Mouse (Mus musculus) olfactory bulb, adult 2 months (tissue): ENCODE measurements around the gene Itpa.

Source experiments
- CTCF ChIP-seq: fragments of 200-500 bp; IDR thresholded peaks from 2 replicates; pipeline ENCODE4 v1.5.1; 2012; ENCODE audit warnings: low read depth, mild to moderate bottlenecking, low read length, moderate library complexity; ENCODE audit not compliant: insufficient read depth
- POLR2A ChIP-seq: fragments of 200-500 bp; IDR thresholded peaks from 2 replicates; pipeline ENCODE4 v1.6.1; 2012; ENCODE audit warnings: mild to moderate bottlenecking, low read depth, low read length, moderate library complexity; ENCODE audit not compliant: insufficient read depth

DNA sequence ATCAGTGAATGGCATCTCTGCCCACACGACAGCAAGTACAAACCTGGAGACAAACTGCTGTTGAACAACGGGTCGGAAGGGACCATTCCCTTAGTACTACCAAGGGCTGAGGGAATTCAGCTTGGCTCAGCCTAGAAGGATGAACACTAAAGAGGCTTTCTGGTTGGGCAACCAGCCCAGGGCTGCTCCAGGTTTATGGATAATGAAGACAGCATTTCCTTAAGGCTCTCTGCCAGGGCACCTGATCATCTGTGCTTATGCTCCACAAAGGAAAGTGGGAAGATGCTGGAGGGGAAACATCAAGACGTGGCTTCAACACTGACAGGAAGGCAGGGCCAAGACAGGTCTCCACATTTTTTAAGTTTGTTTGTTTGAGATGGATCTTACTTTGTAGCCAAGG, 57.0 kb downstream of the Itpa start:
- TF ChIP-seq POLR2A, result no peak
- TF ChIP-seq CTCF, result no peak
